Mouse (Mus musculus) lung, postnatal 25 days (tissue): ENCODE measurements around the gene Ubl7.

Source experiments
- DNase-seq: peaks from one replicate; pipeline ENCODE4 v3.0.0; 2022; ENCODE audit warnings: low spot score

Ubl7 gene

DNA sequence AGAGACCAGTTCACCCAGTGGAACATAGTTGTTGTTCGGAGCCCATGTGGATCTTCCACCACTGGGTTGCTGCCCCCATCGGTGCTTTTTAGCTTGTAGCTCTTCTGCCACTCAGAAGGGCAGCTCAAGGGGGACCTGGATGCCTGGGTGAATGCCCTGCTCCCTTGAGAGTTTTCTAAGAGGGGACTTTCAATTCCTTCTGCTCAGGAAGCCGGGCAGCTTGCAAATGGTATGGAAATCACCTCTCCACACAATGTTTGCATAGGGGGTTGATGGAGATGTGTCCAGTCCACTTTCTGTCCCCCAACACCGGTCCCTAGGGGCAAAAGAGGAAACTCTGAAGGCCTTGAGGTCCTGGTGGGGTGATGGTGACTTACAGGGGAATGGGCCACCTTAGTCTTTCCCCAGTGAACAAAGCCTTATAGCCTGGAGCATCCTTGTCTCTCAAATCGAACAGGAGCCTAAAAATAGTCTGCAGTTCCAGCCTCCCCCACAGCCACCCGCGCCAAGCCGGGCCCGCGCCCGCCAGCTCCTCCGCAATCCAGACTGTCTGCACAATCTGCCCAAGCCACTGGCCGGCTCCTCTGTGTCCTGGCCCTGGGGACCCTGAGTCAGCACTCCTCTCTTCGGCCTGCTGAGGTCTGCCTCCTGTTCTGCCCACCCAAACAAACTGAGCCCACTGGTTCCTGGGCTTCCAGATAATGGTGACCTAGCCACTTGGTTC is 56.6 kb downstream of the Ubl7 start:
- DNase-seq = no peak

DNA sequence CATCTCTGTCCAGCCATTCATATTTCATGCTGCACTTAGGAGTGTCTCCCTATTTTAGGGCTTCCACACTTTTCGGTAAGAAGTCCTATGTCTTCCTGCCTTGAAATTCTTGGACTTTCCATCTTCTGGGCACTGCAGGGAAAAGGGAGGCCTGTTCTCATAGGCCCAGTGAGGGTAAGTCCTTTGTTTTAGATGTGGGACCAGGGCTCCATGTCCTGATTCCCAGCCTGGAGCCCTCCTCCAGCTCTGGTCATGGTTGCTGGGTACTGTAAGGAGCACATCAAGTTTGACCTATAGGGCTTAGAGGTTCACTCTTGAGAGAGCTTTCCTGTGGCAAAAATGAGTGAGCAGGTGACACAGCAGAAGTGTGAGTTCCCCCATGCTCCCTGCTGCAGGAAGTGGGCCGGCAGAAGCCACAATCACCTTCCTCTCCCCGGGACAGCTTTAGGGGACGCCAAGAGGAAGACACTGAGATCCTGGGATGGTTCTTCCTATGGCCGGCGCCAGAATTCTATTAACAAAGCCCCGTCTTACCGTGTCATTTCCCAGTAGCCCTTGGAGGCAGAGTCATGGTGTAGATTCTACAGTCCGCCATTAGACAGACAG is 57.5 kb downstream of the Ubl7 start:
- no peak for DNase-seq

DNA sequence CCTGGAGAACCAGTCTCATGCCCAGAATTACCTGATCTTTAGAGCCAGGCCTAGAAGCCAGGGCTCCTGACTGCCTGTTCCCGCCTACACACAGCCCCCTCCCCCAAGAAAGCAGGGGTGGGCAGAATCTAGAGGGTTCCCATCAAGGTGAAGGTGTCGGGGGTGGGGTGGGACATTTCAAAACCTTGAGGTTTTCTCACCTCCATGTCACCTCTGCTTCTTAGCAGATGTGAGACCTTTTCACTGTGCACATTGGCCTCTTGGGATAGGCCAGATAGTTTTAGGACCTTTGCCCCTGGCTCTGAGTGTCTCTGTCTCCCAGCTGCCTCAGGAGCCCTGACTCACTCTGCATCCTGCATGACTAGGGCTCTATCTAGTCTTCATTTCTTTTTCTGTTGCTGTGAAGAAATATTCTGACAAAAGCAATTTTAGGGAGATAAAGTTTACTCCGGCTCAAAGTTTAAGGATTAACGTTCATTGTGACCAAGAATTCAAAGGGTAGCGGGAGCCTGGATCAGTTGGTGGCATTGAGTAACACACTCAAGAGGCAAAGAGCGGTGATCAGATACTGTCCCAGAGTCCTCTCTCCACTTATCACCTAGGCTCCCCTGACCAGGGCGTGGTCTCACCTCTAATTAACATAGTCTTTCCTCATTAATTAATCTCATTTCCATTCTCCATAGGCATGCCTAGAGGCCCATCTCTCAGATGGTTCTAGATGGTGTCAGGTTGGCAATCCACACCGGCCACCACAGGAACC is 58.2 kb downstream of the Ubl7 start:
- DNase-seq = no peak

DNA sequence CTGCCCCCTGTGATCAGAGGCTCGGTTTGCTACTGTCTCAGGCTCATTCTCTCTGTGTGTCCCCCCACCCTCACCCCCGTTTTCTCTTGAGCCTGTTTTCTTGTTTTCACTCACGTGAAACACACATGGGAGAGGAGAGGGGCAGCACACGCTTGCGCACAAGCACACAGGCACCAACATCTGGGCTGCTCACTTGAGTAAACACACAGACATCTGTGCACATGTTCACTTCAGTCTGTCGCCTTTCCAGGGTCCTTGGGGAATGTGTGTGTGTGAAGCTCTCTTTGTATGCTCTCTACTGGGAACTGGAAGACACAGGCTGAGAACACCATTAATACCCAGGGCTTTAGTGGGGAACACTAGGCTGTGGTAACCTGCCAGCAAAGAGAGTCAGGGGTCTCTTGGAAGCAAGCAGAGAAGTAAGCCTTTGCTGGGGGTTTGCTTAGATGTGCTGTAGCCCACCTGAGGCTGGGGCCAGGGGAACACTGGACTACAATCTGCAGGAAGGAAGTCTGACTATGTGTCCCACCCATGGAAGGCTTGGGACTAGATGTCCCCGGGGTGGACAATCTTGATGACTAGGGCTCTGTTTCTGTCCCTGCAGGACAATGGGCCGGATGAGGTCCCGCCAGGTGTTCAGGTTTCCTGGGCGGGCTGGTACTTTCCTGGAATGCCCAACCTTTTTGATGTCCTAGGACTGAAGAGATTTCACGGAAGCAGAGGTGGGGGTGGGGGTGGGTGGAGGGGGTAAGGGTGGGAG is 59.1 kb downstream of the Ubl7 start:
- peak; percentile 79 for DNase-seq

DNA sequence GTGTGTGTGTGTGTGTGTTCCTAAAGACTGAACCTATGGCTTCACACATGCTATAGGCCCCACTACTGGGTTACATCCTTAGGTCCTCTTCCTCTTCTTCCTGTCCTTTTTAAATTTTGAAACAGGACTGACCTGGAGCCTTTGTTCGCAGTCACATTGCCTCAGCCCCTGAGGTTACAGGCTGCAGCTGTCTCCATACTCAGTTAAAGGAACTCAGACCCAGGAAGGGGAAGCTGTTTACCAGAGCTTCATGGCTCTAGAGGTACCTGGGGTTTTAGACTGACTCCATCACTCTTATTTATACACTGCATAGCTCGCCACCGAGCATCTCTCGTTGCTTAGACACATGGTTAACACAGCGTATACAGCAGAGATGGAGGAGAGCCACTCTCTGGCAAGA is 60.6 kb downstream of the Ubl7 start:
- DNase-seq = no peak

DNA sequence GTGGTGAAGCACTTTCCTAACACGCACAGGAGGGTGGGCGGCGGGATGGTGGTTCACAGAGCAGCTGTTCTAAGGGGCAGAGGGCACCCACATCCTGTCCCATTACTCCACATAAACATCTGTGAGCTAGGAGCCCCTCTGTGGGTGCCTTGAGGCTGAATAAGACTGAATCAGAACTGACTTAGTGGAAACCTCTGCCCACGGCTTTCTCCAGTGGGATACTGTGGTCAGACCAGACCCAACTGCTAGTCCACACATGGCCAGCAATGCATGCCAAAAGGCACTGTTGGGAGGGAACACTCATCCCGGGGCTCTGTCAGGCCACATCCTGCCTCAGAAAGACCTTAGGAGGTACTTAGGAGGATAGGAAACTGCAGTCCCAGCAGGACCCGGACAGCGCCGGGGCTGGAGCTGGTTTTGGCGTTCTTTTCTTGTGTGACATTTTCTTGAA is 61.4 kb downstream of the Ubl7 start:
- DNase-seq = no peak

DNA sequence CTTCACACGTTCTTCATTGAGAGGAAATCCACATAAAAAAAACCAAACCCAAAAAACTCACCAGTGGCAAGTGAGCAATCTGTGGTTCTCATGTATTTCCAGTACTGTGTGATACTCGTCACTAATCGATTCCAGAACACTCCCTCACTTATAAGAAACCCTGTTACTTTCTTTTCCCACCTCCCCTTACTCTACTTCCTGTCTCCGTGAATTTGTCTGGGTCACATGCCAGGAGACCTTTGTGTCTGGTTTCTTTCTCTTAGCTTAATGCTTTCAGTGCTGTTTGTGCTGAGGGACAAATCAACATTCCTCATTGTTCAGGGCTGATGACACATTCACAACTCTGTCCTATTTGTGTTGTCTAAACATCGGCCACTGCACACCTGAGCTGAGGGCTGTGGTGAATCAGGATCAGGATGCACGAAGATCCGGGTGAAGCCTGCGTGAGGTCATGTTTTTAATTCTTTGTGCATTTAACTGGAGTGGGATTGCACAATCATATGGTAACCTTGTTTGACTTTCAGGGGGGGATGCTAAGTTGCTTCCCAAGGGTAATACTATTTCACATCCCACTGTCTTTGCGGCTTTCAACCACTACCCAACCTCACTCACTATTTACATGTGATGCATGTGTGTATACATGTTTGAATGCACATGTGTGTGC is 62.1 kb downstream of the Ubl7 start:
- DNase-seq = no peak

DNA sequence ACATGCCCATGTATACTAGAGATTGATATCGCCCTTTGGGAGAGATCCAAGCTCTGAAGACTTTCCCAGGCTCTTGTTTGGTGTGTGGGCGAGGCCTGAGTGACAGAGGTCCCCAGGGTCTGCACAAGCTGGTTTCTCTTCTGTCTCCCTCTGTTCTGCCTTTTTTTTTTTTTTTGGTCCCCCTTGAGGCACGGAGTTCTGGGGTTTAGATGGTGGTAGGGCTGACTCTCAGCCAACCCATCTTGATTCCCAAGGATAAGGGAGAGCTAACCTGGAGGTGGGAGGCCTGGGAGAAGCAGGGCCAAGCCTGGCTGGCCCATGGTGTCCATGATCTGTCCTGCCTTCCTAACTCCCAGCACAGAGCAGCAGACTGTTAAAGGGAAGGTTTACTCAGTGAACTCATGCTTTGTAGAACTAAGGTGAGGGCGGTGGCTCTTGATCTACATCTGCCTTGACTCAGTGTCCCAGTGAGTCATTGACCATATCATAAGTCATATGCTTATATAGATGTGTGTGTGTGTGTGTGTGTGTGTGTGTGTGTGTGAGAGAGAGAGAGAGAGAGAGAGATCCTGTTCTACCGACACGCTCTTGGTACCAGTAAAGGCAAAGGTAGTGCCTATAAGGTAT is 62.8 kb downstream of the Ubl7 start:
- no peak for DNase-seq

DNA sequence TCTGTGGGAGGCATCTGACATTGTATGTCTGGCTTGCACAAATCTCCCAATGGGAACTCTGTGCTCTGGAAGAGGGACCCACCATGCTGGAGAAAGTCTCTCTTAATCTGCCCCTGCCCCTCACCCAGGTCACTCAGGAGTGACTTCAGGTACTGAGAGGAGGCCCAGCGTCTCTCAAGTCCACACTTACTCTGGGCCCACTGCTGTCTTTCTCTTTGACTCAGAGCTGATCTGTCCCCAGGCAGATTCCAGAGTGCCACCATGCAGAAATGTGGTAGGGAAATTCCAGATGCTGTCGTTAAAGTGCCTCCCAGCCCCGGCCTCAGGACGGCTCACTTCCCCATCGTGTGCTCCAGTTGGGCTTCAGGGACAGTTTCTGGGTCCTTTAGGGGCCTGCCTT is 63.4 kb downstream of the Ubl7 start:
- DNase-seq = no peak

DNA sequence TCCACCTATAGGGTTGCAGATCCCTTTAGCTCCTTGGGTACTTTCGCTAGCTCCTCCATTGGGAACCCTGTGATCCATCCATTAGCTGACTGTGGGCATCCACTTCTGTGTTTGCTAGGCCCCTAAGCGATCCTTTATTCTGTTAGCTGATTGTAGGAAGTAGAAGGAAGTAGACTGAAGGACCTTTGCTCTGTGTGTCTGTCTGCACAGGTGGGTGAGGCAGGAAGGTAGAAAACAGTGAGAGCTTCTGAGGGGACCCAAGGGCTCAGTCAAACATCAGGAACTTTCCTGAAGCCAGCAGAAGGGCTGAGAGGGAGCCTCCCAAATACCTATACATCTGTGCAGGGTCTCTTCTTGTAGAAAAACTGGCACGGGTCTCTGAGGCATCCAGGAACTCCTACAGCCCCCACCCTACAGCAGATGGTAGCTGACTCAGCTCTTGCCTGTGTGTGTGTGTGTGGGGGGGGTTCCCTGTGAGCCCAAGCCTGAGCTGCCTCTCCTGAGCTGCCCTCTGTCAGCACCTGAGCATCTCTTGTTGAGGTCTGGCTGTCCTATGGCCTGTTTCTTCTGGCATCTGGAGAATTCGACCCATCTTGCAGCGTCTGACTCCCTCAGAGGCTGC is 64.5 kb downstream of the Ubl7 start:
- no peak for DNase-seq

DNA sequence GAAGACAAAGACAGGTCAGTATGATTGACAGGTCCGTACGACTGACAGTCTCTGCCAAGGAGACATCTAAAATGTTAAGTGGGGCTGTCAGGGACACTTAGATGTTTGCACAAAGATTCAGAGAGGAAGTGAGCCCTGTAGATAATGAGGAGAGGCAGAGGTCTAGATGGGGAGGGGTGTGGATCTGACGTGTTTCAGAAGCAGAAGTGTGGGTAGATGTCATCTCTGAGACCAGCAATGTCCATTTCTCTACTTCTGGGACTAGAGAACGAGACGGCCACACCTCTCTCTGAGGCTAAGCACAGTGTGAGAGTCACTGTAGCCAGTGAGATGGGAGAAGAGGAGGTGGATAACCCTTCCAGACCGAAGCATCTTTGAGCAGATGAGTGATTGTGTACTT is 67.2 kb downstream of the Ubl7 start:
- DNase-seq = no peak

DNA sequence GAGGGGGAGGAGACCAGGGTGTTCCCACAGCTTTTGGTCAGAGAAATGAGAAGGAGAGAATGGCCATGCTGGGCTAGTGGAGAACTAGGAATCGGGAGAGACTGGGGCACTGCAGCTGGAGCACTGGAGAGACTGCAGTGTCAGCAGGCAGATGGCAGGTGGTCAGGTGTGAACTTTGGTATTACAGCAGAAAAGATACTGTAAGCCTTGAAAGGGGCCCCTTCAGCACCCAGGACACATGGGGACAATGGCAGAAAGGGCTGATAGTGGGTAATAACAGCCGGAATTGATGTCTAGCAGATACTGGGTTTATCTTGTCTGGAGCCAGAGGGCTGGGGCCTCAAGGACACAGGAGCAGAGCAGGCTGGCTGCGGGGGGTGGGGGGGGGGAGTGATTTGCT is 68.1 kb downstream of the Ubl7 start:
- no peak for DNase-seq
